Mouse (Mus musculus): ENCODE measurements at regions not wholly inside any gene's neighbourhood (a gene's known extent, or its start where the extent isn't known, plus 50 kb on each side); places are given as distances from the start of the nearest gene placed in this dataset.

DNA sequence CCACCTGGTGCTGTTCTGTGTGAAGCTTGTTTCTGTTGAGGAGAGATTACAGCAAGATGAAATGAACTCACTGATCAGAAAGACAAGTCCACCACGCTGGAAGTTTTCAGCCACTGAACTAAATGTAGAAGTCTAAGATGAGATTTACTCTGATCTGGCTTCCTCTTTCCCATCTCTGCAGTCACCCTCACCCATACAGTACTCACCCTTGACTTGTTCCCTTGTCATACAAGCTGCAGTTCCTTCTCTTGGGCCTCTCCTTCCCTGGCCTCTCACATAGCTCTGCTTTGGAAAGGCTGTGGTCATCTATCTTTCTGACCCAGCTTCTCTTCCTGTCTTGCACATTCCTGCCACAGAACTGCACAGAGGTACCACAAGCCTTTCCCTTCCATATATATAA lies 308.0 kb upstream of the Zmiz1 start:
- Histone ChIP-seq H3K4me3 (replicated peaks; ENCODE audit: insufficient read depth, low read depth, low read length) (no peak overlapping the region), H3K4me1 (ENCODE audit: control insufficient read depth, insufficient read depth, low read length) (peaks cover 30% of the 10 kb centered on the region), H3K27ac (ENCODE audit: insufficient read depth, low read length) (no peak overlapping the region), H3K27me3 (ENCODE audit: control insufficient read depth, insufficient read depth, low read length) (no peaks in the 10 kb centered on the region)
- no peak for DNase-seq
- 91% methylated on average over 1 of the region's 1 CpGs for WGBS
- TF ChIP-seq POLR2A (IDR thresholded peaks at IDR 0.05; ENCODE audit: borderline replicate concordance, insufficient read depth, low read length) (no peak), CTCF (IDR thresholded peaks at IDR 0.05; ENCODE audit: borderline replicate concordance, insufficient read depth, low read depth, low read length) (no peak)

DNA sequence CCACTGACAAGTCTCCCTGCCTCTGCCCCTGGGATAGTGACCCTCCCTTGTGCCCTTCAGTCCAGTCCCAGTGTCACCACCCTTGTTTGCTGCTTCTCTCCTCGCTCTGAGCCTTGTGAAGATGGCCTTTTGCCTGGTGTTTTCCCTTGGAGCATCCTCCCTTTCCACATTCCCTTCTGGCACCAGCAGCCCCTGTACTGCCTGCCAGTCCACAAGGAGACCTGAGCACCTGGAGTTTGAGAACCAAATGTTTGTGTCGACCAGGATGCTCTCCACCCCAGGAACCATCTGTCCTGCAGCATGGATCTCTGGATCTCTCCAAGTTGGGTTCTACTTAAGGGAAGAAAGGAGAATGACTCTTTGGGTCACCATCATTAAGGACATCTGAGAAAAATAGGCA lies 307.5 kb upstream of the Zmiz1 start:
- peaks cover 30% of the 10 kb centered on the region for H3K4me1 ChIP-seq (ENCODE audit: control insufficient read depth, insufficient read depth, low read length)
- DNase-seq = peak; percentile 56 to 64
- no peak overlapping the region for H3K27ac ChIP-seq (ENCODE audit: insufficient read depth, low read length)
- no peak for TF ChIP-seq POLR2A (IDR thresholded peaks at IDR 0.05; ENCODE audit: borderline replicate concordance, insufficient read depth, low read length)
- no peak for TF ChIP-seq CTCF (IDR thresholded peaks at IDR 0.05; ENCODE audit: borderline replicate concordance, insufficient read depth, low read depth, low read length)
- no peaks in the 10 kb centered on the region for H3K27me3 ChIP-seq (ENCODE audit: control insufficient read depth, insufficient read depth, low read length)
- no peak overlapping the region for H3K4me3 ChIP-seq (replicated peaks; ENCODE audit: insufficient read depth, low read depth, low read length)
- WGBS = 9% methylated on average over 2 of the region's 2 CpGs

DNA sequence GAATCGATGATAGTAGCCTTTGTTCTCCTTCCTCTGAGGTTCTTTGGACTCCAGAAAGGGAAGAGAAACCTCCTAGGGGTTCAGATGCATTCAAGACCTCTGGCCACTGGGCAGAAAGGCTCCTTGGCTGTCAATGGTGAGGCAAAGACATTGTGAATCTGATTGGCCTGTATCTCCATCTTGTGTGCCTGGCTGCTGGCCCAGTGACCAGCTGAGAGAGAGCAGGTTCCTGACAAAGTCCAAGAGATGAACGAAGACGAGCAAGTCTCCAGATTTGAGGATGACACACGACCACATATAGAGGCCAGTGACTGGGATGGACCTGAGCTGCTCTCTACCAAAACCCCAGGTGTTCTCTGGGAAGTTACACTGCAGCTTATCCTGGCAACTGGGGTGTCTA lies 305.4 kb upstream of the Zmiz1 start:
- no peak overlapping the region for H3K4me3 ChIP-seq (replicated peaks; ENCODE audit: insufficient read depth, low read depth, low read length)
- peaks cover 30% of the 10 kb centered on the region for H3K4me1 ChIP-seq (ENCODE audit: control insufficient read depth, insufficient read depth, low read length)
- peak in 1 of 2 experiments; percentile 45 for DNase-seq
- 31% methylated on average over 4 of the region's 4 CpGs for WGBS
- no peaks in the 10 kb centered on the region for H3K27me3 ChIP-seq (ENCODE audit: control insufficient read depth, insufficient read depth, low read length)
- TF ChIP-seq CTCF (IDR thresholded peaks at IDR 0.05; ENCODE audit: borderline replicate concordance, insufficient read depth, low read depth, low read length) = no peak
- no peak for TF ChIP-seq POLR2A (IDR thresholded peaks at IDR 0.05; ENCODE audit: borderline replicate concordance, insufficient read depth, low read length)
- H3K27ac ChIP-seq (ENCODE audit: insufficient read depth, low read length) = no peak overlapping the region

GRCm38 (mm10) chr14:25154180-25154579 lies 304.8 kb upstream of the Zmiz1 start:
- Histone ChIP-seq H3K27me3 (ENCODE audit: control insufficient read depth, insufficient read depth, low read length) (no peaks in the 10 kb centered on the region), H3K4me1 (ENCODE audit: control insufficient read depth, insufficient read depth, low read length) (peaks cover 30% of the 10 kb centered on the region), H3K4me3 (replicated peaks; ENCODE audit: insufficient read depth, low read depth, low read length) (no peak overlapping the region), H3K27ac (ENCODE audit: insufficient read depth, low read length) (no peak overlapping the region)
- 95% methylated on average over 8 of the region's 8 CpGs for WGBS
- DNase-seq = no peak
- TF ChIP-seq CTCF (IDR thresholded peaks at IDR 0.05; ENCODE audit: borderline replicate concordance, insufficient read depth, low read depth, low read length) = no peak
- TF ChIP-seq POLR2A (IDR thresholded peaks at IDR 0.05; ENCODE audit: borderline replicate concordance, insufficient read depth, low read length) = no peak

DNA sequence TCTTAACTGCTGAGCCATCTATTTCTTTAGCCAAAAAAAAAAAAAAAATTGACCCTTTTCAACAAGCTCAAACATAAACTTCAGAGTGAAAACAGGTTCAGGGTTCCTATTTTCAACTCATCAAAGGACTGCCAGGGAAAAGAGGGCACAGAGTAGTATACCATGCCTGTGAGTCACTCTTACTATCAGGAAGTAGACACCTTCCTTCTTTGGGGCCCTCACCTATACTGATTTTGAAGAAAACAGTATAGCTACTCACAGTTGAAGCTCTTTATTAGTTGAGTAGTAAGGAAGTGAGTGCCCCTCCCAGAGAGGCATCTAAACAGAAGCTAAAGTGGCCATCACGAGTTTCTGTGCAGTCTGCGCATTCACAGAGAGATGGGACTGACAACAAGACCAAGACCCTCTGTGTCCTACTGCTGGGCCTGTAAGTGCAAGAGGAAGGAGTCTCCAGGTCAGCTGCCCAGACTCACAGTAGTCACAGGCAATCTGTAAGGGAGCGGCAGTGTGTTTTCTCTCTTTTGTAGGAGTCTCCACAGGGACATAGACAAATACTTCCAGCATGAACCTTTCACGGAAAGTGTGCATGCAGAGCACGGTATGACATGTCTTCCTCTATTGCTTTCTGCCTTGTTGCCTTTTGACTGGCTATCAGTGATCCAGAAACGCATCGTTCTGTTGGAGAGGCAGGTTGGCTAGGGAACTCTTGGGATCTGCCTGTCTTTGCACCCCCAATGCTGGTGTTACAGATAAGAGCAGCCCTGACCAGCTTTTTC lies 303.8 kb upstream of the Zmiz1 start:
- no peak for DNase-seq
- Histone ChIP-seq H3K27me3 (ENCODE audit: control insufficient read depth, insufficient read depth, low read length) (no peaks in the 10 kb centered on the region), H3K4me3 (replicated peaks; ENCODE audit: insufficient read depth, low read depth, low read length) (no peak overlapping the region), H3K4me1 (ENCODE audit: control insufficient read depth, insufficient read depth, low read length) (peaks cover 30% of the 10 kb centered on the region), H3K27ac (ENCODE audit: insufficient read depth, low read length) (no peak overlapping the region)
- 36% methylated on average over 7 of the region's 7 CpGs for WGBS
- no peak for TF ChIP-seq CTCF (IDR thresholded peaks at IDR 0.05; ENCODE audit: borderline replicate concordance, insufficient read depth, low read depth, low read length)
- TF ChIP-seq POLR2A (IDR thresholded peaks at IDR 0.05; ENCODE audit: borderline replicate concordance, insufficient read depth, low read length) = no peak

DNA sequence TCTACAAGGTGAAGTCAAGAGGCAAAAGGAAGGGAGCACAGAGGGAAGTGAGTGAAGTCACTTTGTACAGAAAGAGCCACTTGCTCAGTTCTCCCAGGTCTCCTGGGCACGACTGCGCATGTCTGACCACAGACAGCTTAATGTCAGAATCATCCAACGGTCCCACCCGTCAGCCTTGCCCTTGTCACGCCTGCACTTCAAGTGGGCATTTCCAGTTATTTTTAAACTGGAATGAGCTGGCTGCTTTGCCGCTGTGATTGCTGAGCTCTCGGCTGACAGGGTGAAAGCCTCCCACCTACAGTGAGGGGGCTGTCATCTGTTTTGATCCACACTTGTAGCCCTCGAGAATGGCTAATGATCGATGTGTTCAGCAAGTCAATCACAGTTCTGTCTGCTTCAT lies 302.8 kb upstream of the Zmiz1 start:
- Histone ChIP-seq H3K27me3 (ENCODE audit: control insufficient read depth, insufficient read depth, low read length) (no peaks in the 10 kb centered on the region), H3K4me3 (replicated peaks; ENCODE audit: insufficient read depth, low read depth, low read length) (no peak overlapping the region), H3K4me1 (ENCODE audit: control insufficient read depth, insufficient read depth, low read length) (peaks cover 25% of the 10 kb centered on the region), H3K27ac (ENCODE audit: insufficient read depth, low read length) (no peak overlapping the region)
- no peak for DNase-seq
- no peak for TF ChIP-seq POLR2A (IDR thresholded peaks at IDR 0.05; ENCODE audit: borderline replicate concordance, insufficient read depth, low read length)
- no peak for TF ChIP-seq CTCF (IDR thresholded peaks at IDR 0.05; ENCODE audit: borderline replicate concordance, insufficient read depth, low read depth, low read length)
- whole genome bisulfite sequencing = 72% methylated on average over 9 of the region's 9 CpGs

DNA sequence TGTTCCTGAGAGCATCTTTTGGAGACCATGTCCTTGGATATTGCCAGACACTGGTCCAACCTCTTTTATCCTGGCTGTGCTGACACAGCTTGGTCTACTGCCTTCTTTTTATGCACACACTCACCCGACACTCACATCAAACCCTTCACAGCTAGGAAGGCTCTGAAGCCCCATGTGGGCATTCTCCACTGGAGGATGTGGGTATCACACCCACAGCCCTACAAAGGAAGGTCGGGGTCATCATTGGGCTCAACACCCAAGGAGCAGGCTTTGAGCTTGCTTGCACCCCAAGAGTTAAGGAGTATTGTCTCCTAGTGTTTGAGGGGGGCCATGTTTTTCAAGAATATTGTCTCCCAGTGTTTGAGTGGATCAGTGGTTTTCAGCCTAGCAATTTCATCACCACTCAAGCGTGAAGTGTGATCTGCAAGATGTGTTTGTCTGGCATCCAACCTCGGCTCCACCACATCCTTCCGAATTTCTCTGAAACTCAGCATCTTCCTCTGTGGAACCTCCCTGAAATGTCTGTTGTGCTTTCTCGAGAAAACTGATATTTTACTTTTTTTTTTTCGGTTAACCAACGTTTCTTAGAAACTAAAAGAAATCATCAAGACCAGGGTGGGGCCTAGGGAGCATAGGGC lies 297.2 kb upstream of the Zmiz1 start:
- no peak for TF ChIP-seq CTCF (IDR thresholded peaks at IDR 0.05; ENCODE audit: borderline replicate concordance, insufficient read depth, low read depth, low read length)
- TF ChIP-seq POLR2A (IDR thresholded peaks at IDR 0.05; ENCODE audit: borderline replicate concordance, insufficient read depth, low read length) = no peak
- DNase-seq = no peak
- WGBS = 86% methylated on average over 8 of the region's 8 CpGs

GRCm38 (mm10) chr14:25166217-25166616 lies 292.8 kb upstream of the Zmiz1 start:
- Histone ChIP-seq H3K4me3 (replicated peaks; ENCODE audit: insufficient read depth, low read depth, low read length) (no peak overlapping the region), H3K27ac (ENCODE audit: insufficient read depth, low read length) (no peak overlapping the region), H3K27me3 (ENCODE audit: control insufficient read depth, insufficient read depth, low read length) (no peaks in the 10 kb centered on the region), H3K4me1 (ENCODE audit: control insufficient read depth, insufficient read depth, low read length) (peaks cover 7% of the 10 kb centered on the region; the same call in 1 of the 2 replicates)
- no peak for DNase-seq
- 74% methylated on average over 1 of the region's 1 CpGs for WGBS
- no peak for TF ChIP-seq CTCF (IDR thresholded peaks at IDR 0.05; ENCODE audit: borderline replicate concordance, insufficient read depth, low read depth, low read length)
- no peak for TF ChIP-seq POLR2A (IDR thresholded peaks at IDR 0.05; ENCODE audit: borderline replicate concordance, insufficient read depth, low read length)

More for the DNA sequence above, 297.2 kb upstream of the Zmiz1 start:
- Histone ChIP-seq H3K27ac (ENCODE audit: insufficient read depth, low read length) (no peak overlapping the region), H3K4me1 (ENCODE audit: control insufficient read depth, insufficient read depth, low read length) (no peaks in the 10 kb centered on the region), H3K27me3 (ENCODE audit: control insufficient read depth, insufficient read depth, low read length) (no peaks in the 10 kb centered on the region), H3K4me3 (replicated peaks; ENCODE audit: insufficient read depth, low read depth, low read length) (no peak overlapping the region)

Measured in cerebellum, adult 2 months (tissue).